Mouse (Mus musculus): ENCODE measurements around the gene Tnfrsf11a.
"Not testable (repeated sequence)": the region's sequence is repeated elsewhere in the genome, so short reads cannot be mapped to it uniquely, and the experiment has no call there.

Tnfrsf11a gene

DNA sequence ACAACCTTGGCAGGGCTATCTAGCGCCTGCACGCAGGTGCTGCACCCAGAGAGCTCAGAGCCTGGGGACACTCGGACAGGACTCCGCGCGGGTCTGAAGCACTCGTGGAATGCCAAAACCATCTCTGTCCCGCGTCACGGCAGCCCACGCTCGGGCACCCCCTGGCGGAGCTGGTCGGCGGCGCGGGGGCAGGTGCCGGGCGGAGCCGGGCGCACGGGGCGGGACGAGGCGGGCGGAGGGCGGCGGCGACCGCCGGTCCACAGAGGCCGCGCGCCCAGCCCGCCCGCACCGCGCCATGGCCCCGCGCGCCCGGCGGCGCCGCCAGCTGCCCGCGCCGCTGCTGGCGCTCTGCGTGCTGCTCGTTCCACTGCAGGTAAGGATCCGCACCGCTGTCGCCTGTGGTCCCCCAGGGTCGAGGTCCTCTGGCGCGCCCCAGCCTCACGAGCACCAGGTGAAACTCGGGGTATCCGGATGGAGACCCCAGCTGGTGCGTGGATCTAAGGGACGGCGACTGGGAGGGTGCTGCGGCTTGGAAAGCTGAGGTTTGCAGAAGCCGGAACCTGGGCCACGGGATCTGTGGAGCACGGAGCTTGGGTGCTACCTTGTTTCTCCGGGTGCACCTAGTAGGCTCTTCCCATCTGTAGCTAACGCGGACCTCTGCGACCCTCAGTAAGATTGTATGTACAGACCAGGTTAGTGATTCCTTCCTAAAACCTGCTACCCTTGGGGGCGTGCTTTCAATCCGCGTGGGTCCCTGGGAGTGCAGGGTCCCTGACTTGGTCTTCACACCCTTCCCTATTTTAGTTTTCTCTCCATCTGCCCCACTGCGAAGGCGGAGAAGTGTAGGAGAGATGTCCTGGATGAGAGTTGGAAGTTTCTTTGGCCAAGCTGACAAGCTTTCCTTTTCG is at the start of gene Tnfrsf11a:
Gene Tnfrsf11a (plus strand): TSS at position 262 of the 908 bp plus-strand sequence.
- DNase-seq (ENCODE audit: low read depth, low spot score): no peak

DNA sequence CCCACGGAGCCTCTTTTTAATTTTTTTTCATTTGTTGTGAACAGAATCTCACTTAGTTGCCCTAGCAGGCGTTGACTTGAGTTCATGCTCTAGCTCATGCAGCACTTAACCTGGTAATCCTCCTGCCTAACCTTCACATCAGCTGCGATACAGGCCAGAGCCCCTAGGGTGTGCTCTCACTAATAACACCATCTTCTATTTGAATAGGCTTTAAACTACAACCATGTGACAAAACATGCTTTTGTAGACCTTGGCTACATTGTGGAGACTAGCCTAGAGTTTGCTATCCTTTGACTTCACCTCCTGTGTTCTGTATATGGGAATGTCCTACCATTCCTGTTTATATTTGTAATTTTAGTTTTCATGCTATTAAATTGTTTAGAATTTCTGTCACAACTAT is 45.2 kb upstream of the Tnfrsf11a start:
- DNase-seq (ENCODE audit: low read depth, low spot score): no peak

DNA sequence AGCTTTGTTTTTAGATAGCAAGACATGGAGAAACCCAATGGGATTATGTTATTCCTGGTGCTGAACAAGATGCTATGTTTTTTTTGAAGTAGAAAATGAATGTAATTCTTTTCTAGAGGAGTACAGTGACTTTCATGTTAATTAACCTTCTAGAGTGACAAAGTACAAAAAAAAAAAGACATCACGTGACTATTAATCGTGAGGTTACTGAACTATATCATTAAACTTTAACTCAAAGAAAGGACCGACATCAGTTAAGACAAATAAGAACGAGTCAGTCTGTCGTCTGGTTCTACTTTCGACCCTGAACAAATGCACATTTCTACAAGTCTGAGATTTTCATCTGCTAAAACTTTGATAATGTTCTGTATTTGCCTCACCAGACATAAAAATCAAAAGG is 42.2 kb upstream of the Tnfrsf11a start:
- no peak for DNase-seq (ENCODE audit: low read depth, low spot score)

DNA sequence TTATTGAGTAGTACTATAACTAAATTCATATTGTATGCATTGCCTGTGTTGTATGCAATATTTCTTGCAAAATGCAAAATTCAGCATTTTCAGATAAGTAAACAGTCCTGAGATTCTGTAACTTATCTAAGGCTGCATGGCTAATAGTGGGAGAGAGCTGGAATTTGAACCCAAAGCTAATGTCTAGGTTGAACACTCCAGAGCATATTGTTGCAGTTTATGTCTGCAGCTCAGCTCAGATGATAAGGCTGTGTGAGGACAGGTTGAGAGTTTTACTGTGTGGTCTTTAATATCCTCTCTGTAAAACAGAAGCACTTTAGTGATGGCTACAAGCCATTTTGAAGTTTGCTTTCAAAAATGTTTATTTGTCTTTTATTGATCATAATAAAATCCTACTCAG is 41.0 kb upstream of the Tnfrsf11a start:
- no peak for DNase-seq (ENCODE audit: low read depth, low spot score)

DNA sequence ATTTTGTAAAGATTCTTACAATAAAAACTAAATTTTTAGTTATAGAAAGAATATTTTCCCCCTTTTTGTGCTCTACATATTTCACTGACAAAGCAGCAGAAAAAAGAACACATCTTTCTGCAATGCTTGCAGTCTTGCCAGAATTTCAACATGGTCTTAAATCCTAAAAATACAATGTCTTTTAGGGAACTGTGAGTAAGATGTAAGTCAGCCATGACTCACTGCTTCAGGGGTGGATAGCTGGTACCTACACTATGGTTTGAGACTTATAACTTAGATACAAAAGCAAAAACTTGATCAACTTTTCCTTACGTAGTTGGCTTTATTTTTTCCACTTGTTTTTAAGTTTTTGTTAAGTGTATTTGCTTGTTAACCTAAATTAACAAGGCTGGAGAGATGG is 38.0 kb upstream of the Tnfrsf11a start:
- DNase-seq (ENCODE audit: low read depth, low spot score): no peak

DNA sequence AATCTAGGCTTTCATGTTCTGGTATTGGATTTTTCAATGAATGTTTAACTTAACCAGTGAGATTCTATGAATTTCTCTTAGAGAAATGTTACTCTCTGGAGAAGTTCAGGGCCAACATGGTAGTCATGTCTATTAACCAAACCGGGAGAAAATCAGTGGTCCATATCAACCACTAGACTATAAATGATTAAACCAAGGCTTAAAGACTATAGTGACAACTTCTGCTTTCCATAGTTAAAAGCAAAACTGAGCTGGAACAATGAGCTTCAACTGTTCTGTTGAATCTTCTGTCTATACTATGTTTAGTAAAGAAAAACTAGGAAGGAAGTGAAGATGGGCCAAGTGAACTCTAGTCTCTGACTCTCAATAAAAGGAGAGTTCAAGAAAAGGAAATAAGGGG is 34.1 kb upstream of the Tnfrsf11a start:
- DNase-seq (ENCODE audit: low read depth, low spot score): no peak

DNA sequence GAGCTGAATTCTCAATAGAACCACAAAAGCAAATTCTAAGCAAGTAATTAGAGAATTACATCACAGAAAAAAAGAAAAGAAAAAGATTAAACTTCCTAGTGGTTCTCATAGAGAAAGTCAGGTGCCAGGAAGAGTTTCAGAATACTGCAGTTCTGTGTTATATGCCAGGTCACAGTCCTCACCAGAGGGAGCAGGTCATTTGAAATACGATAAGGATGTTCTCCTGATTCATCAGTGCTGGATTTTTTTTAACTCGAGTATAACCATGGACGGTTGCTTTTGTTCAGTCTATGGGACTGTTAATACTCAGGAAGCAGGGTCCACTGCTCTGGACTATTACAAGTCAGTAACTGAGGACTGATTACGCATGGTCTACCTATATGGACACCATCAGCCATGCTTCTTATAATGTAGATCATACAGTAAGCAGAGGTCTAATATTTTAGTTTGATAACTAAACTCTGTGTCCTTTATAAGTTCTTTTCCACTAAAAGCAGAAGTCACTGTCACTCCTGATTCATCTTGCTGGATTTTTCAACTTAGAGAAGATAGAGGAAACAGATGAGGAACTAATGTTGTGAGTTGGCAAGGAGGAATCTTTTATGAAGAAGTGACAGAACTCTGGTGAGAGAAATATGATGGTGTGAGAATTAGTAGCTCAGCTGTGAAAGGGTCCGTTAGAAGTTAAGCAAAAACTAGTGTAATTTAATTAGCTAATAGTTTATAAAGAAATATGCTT is 33.5 kb upstream of the Tnfrsf11a start:
- DNase-seq (ENCODE audit: low read depth, low spot score): no peak

DNA sequence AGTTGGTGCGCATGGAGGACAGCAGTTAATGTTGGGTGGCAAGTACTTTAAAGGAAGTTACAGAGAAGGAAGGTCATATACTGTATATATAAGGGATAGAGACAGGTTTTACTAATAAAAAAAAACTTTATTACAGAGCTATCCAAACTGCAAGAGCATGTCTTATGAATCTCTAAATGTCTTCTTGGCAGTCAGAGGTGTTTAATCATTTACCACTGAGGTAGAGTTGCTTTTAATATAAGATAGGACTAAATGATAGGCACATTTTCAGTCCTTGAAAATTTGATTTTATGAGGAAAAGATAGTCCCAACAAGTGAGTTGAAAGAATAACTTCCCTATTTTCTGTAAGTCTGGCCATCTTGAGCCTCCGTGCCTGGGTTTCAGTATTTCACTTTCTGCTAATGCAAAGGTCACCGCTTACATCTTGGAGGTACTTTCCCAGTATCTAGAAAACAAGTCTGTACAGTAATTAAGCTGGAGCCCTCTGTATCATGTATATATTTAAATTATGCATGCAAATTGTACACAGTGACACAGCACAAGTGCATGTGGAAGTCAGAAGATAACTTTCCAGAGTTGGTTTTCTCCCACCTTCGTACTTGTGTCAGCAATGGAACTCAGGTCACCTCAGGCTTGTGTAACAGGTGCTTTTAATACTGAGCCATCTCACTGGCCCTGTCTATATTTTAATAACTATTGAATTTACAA is 32.3 kb upstream of the Tnfrsf11a start:
- DNase-seq (ENCODE audit: low read depth, low spot score): no peak

DNA sequence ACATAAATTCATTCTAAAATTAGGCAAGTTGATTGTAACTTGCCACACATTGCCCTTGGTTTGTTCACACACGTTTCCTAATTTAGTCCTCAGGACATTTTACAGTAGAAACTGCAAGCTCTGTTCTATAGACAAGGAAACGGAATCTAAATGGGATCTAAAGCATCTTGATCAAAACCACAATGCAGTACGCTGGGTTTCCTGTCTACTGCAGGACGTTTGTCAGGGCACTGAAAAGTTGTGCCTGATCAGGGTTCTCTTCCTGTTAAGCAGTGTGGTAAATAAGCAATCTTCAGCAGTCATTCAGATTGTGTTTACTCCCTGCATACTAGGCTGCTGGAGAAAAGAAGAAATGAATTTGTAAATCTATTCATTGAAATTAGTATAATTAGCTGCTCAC is 28.3 kb upstream of the Tnfrsf11a start:
- DNase-seq (ENCODE audit: low read depth, low spot score): no peak

DNA sequence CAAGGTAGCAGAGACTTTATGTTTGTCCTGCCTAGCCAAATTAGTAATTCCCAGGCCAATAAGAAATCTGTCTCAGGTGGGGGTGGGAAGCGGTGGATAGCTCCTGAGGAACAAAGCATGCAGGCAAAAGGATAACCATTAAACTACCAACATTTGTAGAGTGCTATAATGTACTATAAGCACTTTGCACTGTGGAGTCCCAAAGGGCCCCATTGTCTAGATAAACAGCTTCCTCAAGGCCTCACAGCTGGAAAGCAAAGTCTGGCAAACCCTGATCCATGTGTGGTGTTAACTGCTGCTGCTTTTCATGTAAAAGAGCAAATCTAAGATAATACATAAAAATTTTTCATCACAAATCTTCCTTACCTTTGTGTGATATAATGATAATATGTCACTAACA is 27.6 kb upstream of the Tnfrsf11a start:
- no peak for DNase-seq (ENCODE audit: low read depth, low spot score)

DNA sequence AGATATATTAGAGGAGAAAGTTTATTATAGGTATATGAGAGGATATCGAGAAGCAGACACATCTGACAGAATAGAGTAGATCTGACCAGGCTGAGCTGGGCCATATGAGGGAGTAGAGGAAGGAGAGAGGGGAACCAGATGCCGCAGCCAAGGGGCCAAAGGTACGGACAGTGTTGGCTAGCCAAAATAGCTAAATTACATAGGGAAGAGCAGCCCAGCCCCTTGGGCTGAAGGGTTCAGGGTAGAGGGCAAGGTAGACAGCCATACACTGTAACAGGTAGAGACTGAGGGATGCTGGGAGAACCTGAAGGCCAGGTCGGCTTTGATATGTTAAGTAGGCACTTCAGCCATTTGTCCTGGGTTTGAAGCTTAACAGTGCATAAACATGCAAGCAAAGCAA is 21.7 kb upstream of the Tnfrsf11a start:
- no peak for DNase-seq (ENCODE audit: low read depth, low spot score)

DNA sequence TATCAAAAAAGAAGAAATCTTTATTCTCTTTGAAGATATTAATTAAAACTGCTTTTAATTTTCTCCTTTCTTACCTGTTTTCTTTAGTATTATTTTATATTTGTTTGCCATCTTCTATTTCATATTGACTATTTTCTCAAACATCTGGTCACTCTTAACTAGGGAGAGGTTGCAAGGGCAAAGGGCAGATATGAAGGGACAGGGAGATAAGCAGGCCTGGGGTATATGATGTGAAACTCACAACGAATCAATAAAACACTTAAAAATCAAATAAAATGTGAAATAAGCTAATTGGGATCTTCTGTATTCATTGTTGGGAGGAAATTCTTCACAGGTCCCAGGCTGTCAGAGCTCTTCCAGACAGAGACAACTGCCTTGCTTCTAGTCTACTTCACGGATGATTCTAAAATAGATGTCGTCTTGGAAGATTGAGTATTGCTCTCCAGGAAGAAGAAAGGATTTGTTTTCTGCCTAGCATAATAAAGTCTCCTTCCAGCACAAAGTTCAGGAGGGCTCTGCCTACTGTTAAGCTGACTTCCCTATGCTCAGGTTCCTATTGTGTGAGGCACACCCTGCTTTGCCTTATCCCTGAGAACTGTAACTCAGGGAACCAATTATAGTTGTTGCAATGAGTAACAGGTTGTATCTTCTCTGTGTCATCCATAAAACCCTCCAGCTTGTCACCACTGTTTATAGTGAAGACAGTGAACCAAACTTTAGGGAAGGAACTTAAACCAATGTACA is 20.9 kb upstream of the Tnfrsf11a start:
- no peak for DNase-seq (ENCODE audit: low read depth, low spot score)

DNA sequence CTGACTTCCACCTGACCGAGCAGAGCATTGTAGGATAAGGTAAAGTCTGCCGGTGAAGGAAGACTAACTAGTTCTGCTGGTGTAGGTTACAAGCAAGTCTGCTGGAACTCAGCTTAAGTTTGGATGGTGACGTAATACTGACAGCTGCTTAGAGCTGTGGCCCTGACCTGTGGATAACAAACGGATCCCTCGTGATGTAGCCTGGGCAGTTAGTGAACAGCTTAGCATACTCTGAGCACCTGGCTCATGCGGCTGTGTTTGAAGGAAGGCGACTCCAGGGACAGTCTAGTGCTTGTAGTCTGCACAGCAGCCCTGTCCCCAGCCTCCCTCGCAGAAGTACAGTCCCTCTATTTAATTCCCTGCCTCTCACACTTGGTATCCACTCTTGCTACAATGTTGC is 14.9 kb upstream of the Tnfrsf11a start:
- DNase-seq (ENCODE audit: low read depth, low spot score): no peak

DNA sequence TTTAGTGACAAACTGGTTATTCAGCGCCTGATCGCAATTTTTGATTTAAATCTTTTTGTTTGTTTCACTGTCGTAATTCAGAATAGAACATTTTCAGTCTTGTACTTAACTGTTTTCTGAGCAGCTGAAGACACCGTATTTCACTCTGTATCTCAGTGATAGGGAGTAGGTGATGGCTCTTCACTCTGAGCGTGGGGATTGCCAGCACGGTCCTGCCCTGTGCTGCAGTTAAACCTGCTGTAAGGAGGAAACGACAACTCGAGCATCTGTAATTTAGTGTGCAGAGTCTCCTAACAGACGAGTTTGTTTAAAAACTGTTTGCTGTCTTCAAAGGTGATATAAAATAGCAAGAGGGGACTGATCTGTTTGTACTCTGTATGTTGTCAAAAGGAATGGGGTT is 14.4 kb upstream of the Tnfrsf11a start:
- not testable (repeated sequence) for DNase-seq (ENCODE audit: low read depth, low spot score)

DNA sequence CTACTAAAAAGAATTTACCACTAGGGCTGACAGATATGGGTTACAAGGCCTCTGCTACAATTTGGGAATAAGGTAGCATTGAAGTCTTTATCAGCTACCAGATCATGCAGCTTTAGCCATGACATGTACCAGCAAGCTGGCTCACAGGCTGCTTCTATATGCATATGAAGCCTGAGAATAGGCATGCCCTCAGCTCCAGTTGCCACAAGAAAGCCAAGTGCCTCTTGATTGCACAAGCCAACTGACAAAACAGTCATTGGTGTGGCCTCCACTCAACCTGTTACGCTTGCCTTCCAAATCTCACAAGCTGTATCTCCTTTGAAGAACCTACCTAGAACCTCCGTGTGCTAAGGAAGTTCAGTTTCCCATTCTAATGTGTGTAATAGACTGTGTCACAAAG is 12.1 kb upstream of the Tnfrsf11a start:
- no peak for DNase-seq (ENCODE audit: low read depth, low spot score)

DNA sequence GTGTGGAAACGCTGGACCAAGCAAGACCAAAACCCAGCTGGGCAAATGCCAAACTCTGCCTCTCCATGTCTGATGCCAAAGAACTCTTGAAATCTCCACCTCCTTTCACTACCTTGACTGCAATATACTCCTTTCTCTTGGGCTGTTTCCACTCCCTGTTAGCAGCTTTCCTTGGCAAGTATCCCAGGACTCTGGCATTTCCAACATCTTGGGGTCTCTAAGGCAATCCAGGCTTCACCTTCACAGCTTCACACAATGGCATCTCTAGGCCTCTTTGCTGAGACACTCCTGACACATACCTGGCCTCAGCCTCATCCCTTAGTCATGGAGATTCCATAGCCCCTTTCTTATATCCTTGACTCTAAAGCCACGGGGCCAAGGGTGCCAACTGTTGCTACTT is 9.8 kb upstream of the Tnfrsf11a start:
- DNase-seq (ENCODE audit: low read depth, low spot score): no peak

DNA sequence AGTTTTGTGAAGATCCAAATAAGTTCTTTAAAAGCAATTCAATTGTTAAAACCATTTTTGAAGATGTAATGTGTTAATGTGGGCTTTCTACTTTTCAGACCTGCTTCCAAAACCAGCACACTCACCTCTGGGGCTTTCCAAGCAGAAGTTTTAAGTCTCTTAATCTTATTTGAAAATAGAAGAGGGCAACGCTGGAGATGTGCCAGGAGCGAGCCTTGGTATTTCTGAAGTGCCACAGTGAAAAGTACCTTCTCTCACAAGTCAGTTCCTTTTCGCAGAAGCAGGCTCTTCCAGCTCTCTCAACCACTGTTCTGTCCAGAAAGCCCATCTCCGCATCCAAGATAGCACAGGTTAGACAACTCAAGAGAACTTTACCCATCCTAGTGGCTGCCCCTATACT is 4.1 kb upstream of the Tnfrsf11a start:
- DNase-seq (ENCODE audit: low read depth, low spot score): no peak

DNA sequence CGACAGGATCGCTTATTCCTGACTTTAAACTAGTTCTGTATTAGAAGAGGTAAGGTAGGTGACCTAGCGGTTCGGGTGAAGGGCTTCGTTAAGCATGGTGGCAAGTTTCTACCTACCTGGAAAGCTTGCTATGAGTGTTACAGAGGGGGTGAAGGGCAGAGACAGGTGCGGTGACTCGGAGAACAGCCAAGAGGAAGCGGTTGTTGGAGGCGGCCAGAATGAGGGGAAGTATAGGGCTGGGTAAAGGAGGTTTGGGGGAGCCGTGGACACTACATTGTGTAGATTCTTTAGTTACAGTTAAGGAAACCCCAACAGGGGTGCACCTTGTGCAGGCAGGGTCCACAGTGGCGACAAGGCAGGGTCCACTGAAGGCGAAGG is 450 bp upstream of the Tnfrsf11a start:
- DNase-seq (ENCODE audit: low read depth, low spot score): no peak

DNA sequence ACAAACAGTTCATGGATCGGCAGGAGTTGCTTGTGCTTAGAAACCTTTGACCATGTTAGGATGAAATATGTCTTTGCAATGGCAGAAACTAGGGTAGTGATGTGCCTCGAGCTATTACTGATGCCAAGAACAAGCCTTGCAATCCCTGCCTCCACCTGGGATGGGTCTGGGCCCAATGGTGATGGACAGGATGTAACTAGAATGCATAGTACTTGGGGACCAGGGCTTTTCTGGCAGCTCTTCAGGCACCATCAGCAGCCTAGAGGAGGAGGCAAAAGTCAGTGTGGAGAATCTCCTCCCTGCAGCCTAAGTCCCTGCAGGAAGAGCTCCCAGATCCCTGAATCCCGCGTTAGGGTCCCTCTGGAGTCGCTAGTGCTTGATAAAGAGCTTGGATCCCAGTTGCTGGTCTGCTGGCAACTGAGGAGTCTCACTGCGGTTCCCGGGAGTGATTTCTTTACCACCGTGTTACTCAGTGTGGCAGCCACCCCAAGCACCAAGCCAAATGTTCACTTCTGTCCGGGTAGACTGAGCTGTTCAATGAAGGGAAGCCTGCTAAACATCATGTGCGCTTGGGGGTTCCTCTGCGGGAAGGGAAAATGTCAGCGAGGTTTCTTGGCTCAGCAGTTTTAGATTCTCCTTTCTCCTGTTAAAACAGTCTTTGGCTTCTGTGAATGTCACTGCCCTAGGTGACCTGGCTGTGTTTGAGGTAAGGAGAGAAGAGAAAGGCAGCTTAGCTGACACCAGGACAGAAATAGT is 1.1 kb downstream of the Tnfrsf11a start:
- no peak for DNase-seq (ENCODE audit: low read depth, low spot score)

DNA sequence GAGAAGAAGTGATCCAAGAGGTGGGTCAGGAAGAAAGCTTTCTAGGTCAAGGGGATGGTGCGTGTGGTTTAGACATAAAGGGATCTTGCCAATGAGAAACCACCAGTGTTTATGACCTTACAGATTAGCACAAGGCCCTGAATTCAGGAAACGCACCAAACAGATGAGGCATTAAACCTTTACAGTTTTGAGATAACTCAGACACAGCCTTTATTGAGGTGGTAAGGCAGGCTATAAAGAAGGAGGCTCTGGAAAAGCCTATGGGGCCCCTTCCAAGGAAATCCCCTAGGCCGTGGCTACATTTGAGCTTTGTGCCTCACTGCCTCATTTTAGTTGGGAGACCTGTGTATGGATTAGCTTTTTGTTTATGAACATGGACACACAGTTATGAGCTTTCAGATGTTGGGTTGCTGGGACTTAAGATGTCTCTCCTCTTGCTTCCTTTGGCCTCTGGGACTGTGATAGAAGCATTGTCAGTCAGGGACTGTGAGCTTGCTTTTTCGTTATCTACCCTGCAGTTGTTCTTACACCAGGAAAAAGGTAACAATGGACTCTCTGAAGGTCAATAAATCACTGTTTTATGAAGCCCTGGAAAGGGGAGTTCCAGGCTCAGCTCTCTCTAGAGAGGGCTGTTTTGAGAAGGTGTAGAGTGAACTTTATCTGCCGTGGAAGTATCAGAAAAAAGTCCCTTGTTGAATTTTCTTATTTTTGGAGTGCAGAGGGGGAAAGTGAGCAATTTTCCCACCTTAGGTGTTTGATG is 3.9 kb downstream of the Tnfrsf11a start:
- DNase-seq (ENCODE audit: low read depth, low spot score): no peak

Data from skeletal muscle tissue, adult 2 months (tissue).